Mouse (Mus musculus): ENCODE results near the gene Rcan3.

GRCm38 (mm10) chr4:135391014-135391413 lies 42.6 kb downstream of the Rcan3 start:
- TF ChIP-seq CTCF (IDR thresholded peaks at IDR 0.05; ENCODE audit: borderline replicate concordance, insufficient read depth, low read length), result no peak
- TF ChIP-seq POLR2A (IDR thresholded peaks at IDR 0.05; ENCODE audit: low read depth, low read length), result no peak

Data from embryonic fibroblast, embryonic 13.5 days (primary cell).